Mouse (Mus musculus): ENCODE data around the gene Plau. TPM values are rescaled to one million over a fixed set of nuclear protein-coding genes. Genes with fewer than 3 reads are reported as not detected.

The Plau gene
- total RNA-seq, 4 experiments from 2014 or later = 4.9 to 7.7 (median 5.6) TPM

GRCm38 (mm10) chr14:20844671-20845576, 8.5 kb downstream of the Plau start:
- no peak for DNase-seq (ENCODE audit: low spot score)

GRCm38 (mm10) chr14:20845577-20846088, 9.2 kb downstream of the Plau start:
- peak; percentile 53 for DNase-seq (ENCODE audit: low spot score)

- no peak for DNase-seq (ENCODE audit: low spot score)
Observed at GRCm38 (mm10) chr14:20846214-20846613, 9.8 kb downstream of the Plau start.

GRCm38 (mm10) chr14:20847637-20848129, 11.2 kb downstream of the Plau start:
- DNase-seq (ENCODE audit: low spot score) = no peak

GRCm38 (mm10) chr14:20849753-20850152, 13.3 kb downstream of the Plau start:
- DNase-seq (ENCODE audit: low spot score) = no peak

GRCm38 (mm10) chr14:20850498-20850897, 14.0 kb downstream of the Plau start:
- no peak for DNase-seq (ENCODE audit: low spot score)

- DNase-seq (ENCODE audit: low spot score) = no peak
Observed at GRCm38 (mm10) chr14:20851776-20852175, 15.3 kb downstream of the Plau start.

- DNase-seq (ENCODE audit: low spot score) = no peak
Observed at GRCm38 (mm10) chr14:20861152-20861551, 24.7 kb downstream of the Plau start.

- DNase-seq (ENCODE audit: low spot score) = no peak
Observed at GRCm38 (mm10) chr14:20861559-20861958, 25.1 kb downstream of the Plau start.

GRCm38 (mm10) chr14:20863306-20864065, 27.0 kb downstream of the Plau start:
- no peak for DNase-seq (ENCODE audit: low spot score)

GRCm38 (mm10) chr14:20864192-20864591, 27.7 kb downstream of the Plau start:
- DNase-seq (ENCODE audit: low spot score) = no peak

GRCm38 (mm10) chr14:20865604-20866003, 29.1 kb downstream of the Plau start:
- no peak for DNase-seq (ENCODE audit: low spot score)

- no peak for DNase-seq (ENCODE audit: low spot score)
Observed at GRCm38 (mm10) chr14:20866365-20866764, 29.9 kb downstream of the Plau start.

GRCm38 (mm10) chr14:20870110-20870509, 33.6 kb downstream of the Plau start:
- no peak for DNase-seq (ENCODE audit: low spot score)

GRCm38 (mm10) chr14:20871495-20871894, 35.0 kb downstream of the Plau start:
- DNase-seq (ENCODE audit: low spot score) = peak; percentile 85

GRCm38 (mm10) chr14:20873307-20873706, 36.8 kb downstream of the Plau start:
- peak; percentile 89 for DNase-seq (ENCODE audit: low spot score)

GRCm38 (mm10) chr14:20873931-20874330, 37.5 kb downstream of the Plau start:
- DNase-seq (ENCODE audit: low spot score) = peak; percentile 21

- DNase-seq (ENCODE audit: low spot score) = no peak
Observed at GRCm38 (mm10) chr14:20884691-20885090, 48.2 kb downstream of the Plau start.

GRCm38 (mm10) chr14:20885091-20885888, 48.8 kb downstream of the Plau start:
- peak; percentile 62 for DNase-seq (ENCODE audit: low spot score)

GRCm38 (mm10) chr14:20886266-20886665, 49.8 kb downstream of the Plau start:
- peak; percentile 22 for DNase-seq (ENCODE audit: low spot score)

- no peak for DNase-seq (ENCODE audit: low spot score)
Observed at GRCm38 (mm10) chr14:20887541-20888085, 51.2 kb downstream of the Plau start.
